Mouse (Mus musculus) erythroblast, embryonic 14.5 days (primary cell): ENCODE measurements around the gene Clcc1.

Source experiments
- GATA1 ChIP-seq: IDR thresholded peaks from 2 replicates; pipeline ENCODE4 v1.6.1; 2012; ENCODE audit warnings: low read length, inconsistent platforms, mixed read lengths
- TAL1 ChIP-seq: IDR thresholded peaks from 3 replicates; pipeline ENCODE4 v1.6.1; 2012; ENCODE audit warnings: low read length, inconsistent platforms, mixed read lengths

DNA sequence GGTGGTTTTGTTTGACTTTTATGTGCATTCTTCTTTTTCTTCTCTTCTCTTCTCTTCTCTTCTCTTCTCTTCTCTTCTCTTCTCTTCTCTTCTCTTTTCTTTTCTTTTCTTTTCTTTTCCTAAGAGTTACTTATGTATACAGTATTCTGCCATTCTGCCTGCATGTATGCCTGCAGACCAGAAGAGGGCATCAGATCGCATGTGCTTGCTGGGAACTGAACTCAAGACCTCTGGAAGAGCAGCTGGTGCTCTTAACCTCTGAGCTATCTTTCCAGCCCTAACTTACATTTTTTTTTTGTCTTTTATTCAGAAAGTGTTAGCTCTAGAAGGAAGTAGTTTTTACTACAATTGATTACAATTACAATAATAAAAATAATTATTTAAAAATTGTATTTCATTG, 7.2 kb downstream of the Clcc1 start:
- TF ChIP-seq TAL1, result no peak
- TF ChIP-seq GATA1, result no peak
